Mouse (Mus musculus): ENCODE measurements around the gene Arhgef10l. TPM values are rescaled to one million over a fixed set of nuclear protein-coding genes. Genes with fewer than 3 reads are reported as not detected.
A peak's percentile ranks its signal among the peaks of the same experiment; 100 is the strongest.

The Arhgef10l gene
- polyA plus RNA-seq, 1 experiment from 2014 or later = 27.7 TPM

DNA sequence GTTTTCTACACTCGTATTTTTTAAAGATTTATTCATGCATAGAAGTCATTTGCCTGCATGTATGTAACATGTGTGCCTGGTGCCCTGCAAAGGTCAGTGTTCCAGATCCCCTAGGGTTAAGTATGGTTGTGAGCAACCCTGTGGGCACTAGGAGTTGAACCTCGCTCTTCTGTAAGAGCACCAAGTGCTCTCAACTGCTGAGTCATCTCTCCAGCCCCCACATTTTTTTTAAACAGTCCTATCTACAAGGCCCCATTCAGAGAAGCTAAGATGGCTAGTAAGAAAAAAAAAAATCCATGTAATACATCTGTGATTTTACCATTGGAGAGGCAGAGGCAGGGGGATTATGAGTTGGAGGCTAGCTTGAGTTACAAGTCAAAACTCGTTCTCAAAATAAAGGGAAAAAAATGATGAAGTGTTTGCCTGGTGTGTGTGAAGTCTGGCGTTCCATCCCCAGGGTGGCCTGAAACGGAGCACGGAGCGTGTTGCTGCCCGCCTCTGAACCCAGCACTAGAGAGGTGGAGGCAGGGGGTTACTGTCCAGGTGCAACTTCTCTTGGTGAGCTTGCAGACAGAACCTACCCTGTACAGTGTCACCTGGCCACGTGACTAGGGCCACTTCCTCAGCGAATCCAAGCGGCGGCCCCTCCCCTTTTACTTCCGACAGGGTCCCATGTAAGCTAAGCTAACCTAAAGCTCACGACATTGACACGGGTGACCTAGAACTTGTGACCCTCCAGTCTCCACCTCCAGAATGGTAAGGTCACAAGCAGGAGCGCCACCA lies 24.3 kb upstream of the Arhgef10l start:
- no peak for ATAC-seq
- Histone ChIP-seq H3K4me1 (replicated peaks) (no peaks in the 10 kb centered on the region), H3K36me3 (no peaks in the 10 kb centered on the region), H3K9me3 (no peaks in the 10 kb centered on the region), H3K4me2 (replicated peaks) (no peak overlapping the region), H3K27ac (no peak overlapping the region), H3K9ac (replicated peaks) (no peak overlapping the region), H3K27me3 (no peaks in the 10 kb centered on the region), H3K4me3 (replicated peaks) (no peak overlapping the region)
- 81% methylated on average over 16 of the region's 16 CpGs for WGBS

DNA sequence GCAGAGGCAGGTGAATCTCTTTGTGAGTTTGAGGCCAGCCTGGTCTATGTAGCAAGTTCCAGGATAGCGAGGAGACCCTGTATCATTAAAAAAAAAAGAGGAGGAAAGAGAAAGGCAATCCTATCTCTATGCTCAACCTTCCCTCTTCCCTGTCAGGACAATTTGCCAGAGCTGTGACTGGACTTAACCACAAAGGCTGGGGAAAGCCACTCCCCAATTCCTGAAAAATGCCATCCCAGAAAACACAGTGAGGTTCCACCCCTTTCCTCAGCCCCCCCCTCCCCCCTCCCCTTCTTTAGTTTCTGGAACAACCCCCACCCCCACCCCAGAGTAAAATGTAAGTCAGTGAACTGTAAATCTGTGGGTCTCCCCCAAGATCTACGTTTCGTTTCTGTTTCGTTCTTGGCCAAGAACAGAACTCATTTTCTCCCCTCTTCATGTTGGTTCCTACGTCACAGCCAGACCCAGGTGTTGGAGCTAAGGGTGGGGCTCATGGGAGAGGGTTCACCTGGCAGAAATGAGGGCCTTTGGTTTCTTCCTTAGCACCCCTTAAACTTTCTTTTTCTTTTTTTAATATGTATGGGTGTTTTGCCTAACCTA lies 23.1 kb upstream of the Arhgef10l start:
- no peak overlapping the region for H3K27ac ChIP-seq
- WGBS = 86% methylated on average over 5 of the region's 5 CpGs
- H3K4me1 ChIP-seq (replicated peaks) = peaks cover 10% of the 10 kb centered on the region
- ATAC-seq = no peak
- H3K27me3 ChIP-seq = no peaks in the 10 kb centered on the region
- no peak overlapping the region for H3K4me3 ChIP-seq (replicated peaks)
- no peaks in the 10 kb centered on the region for H3K9me3 ChIP-seq
- H3K36me3 ChIP-seq = no peaks in the 10 kb centered on the region
- H3K4me2 ChIP-seq (replicated peaks) = no peak overlapping the region
- no peak overlapping the region for H3K9ac ChIP-seq (replicated peaks)

DNA sequence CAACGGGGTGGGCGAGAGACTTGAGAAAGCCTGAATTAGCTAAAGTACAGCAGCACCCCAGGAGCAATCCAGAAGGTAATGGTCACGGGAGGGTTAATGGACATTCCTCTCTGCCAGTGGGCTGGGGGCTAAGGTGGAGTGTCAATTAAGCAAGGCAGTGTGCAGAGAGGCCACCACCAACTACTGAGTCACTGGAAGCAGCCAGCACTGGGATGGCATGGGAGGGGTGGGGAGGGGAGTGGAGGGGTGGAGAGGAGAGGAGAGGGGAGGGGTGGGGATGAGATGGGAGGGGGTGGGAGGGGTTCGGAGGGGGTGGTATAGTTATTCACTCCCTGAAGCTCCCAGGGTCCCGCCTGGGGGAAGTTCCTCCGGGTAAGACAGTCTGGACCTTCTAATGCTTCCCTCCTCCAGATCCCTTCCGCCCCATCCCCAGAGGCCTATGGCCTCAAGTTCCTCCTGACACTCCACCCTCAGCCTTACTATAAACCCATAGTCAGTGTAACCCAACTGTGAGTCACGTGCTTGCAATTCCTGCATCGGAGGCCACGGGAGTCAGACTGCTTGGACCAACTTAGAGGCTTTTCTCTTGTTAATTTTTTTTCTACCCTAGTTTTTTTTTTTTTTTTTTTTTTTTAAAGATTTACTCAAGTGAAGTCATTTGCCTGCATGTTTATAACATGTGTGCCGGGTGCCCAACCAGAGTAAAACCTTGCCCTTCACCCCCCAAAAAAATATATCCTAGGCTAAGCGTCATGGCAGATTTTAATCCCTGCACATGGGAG lies 22.4 kb upstream of the Arhgef10l start:
- Histone ChIP-seq H3K27ac (no peak overlapping the region), H3K4me2 (replicated peaks) (no peak overlapping the region), H3K4me1 (replicated peaks) (peaks cover 14% of the 10 kb centered on the region), H3K27me3 (no peaks in the 10 kb centered on the region), H3K36me3 (no peaks in the 10 kb centered on the region), H3K9me3 (no peaks in the 10 kb centered on the region), H3K9ac (replicated peaks) (no peak overlapping the region), H3K4me3 (replicated peaks) (no peak overlapping the region)
- 71% methylated on average over 12 of the region's 12 CpGs for WGBS
- ATAC-seq = no peak

DNA sequence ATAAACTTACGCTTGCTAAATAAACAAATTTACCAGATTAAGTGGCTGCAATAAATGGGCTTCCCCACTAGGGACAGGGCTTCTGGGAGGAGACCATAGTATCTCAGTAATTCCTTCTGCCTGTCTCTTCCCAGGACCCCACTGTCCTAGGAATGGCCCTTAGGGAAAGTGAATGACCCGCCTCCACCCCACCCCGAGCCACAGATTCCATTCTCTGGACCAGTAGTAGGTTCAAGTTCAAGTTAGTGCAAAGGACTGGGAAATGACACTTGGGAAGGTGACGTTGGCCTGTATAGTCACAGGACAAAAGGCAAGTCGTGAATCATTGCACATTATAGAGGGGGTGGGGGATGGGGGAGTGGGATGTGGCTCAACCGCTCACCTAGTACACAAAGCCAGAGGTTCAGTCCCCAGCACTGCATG lies 19.1 kb upstream of the Arhgef10l start:
- Histone ChIP-seq H3K27me3 (0 out of 2 replicates have a peak, but pooled peaks cover 3% of the 10 kb centered on the region), H3K9me3 (no peaks in the 10 kb centered on the region), H3K4me3 (replicated peaks) (no peak overlapping the region), H3K9ac (replicated peaks) (no peak overlapping the region), H3K27ac (no peak overlapping the region), H3K4me1 (replicated peaks) (peaks cover 14% of the 10 kb centered on the region), H3K4me2 (replicated peaks) (no peak overlapping the region), H3K36me3 (no peaks in the 10 kb centered on the region)
- WGBS = 54% methylated on average over 6 of the region's 6 CpGs
- ATAC-seq = no peak

DNA sequence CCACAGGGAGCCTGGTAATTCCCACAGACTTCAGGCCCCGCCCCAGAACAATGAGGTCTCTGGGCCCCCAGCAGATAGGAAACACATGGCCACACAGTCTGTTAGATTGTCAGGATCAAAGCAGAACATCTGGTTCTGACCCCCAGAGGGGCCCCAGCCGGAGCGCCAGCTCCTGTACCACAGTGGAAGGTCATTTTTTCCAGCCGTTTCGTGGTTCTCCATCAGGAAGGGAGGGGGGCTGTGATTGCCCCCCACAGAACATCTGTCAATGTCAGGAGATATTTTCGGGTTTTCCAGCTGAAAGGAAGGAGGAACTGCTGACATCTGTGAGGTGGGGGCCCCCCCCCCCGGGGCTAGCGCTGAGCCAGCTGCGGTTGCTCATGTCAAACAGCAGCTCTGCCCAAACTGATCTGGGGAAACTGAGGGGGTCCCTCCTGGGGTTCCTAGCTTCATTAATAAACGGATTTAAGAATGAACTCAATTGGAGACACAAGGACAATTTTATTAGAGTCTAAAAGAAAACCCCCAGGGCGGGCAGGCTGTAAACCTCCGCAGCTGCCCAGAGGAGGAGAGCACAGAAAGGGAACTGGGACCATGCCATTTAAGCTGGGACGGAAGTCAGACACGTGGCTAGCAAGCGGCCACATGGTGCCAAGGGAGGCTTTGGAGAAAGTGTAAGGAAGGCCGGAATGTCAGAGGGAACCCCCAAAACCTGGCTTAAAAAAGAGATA lies 18.5 kb upstream of the Arhgef10l start:
- ATAC-seq = 0 out of 2 replicates have a peak, but pooled peaks have one; percentile 32
- 15% methylated on average over 16 of the region's 16 CpGs for WGBS
- H3K27ac ChIP-seq = peak overlapping the region; percentile 30; the same call in 1 of the 2 replicates
- no peaks in the 10 kb centered on the region for H3K9me3 ChIP-seq
- peak overlapping the region; percentile 31 for H3K4me2 ChIP-seq (replicated peaks)
- H3K4me1 ChIP-seq (replicated peaks) = peaks cover 17% of the 10 kb centered on the region
- H3K36me3 ChIP-seq = no peaks in the 10 kb centered on the region
- H3K27me3 ChIP-seq = 0 out of 2 replicates have a peak, but pooled peaks cover 3% of the 10 kb centered on the region
- H3K9ac ChIP-seq (replicated peaks) = 0 out of 2 replicates have a peak overlapping the region, but pooled peaks have one; percentile 6
- H3K4me3 ChIP-seq (replicated peaks) = no peak overlapping the region

DNA sequence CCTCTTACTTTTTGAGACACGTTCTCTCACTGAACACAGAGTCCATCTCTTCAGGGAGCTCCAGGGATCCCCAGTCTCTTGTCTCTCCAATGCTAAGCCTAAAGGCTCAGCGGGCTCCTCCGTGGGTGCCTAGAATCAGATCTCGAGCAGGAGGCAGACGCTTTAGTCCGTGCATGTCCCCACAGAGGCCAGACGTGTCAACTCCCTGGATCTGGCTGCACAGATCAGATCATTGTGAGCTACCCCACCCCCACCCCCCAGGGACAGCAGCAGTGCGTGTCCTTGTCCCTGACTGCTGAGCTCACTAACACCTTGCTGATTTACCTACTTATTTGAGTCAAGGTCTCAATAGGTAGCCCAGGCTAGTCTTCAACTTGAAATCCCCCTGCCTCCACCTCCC lies 17.8 kb upstream of the Arhgef10l start:
- Histone ChIP-seq H3K4me2 (replicated peaks) (no peak overlapping the region), H3K27me3 (0 out of 2 replicates have a peak, but pooled peaks cover 3% of the 10 kb centered on the region)
- ATAC-seq = no peak

DNA sequence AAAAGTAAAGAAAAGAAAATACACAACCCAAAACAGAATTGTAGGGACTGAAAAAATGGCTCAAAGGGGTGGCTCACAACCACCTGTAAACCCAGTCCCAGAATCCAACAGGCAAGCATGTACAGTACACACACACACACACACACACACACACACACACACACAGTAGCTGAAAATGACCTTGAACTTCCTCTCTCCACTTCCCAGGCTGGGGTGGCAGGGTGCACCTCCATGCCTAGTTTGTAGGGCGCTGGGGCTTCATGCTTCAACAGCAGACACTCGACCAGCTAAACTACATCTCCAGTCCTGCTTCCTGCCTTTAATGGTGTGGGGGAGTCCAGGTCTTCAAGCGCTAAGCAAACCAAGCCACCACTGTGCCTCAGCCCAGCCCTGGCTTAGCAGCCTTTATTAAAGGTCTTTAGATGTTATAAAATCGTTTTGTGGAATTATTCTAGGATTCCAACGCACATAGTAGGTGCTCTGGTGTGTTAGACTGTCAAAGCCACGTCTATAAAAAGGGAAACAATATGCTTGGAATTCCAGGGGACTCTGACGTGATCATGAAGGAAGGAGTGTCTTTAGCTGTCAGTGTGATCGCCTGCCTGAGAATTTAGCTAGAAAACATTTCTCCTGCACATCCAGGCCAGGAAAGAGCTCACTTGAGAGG lies 15.1 kb upstream of the Arhgef10l start:
- Histone ChIP-seq H3K27me3 (0 out of 2 replicates have a peak, but pooled peaks cover 3% of the 10 kb centered on the region), H3K4me3 (replicated peaks) (no peak overlapping the region), H3K36me3 (no peaks in the 10 kb centered on the region), H3K9ac (replicated peaks) (no peak overlapping the region), H3K27ac (no peak overlapping the region), H3K9me3 (no peaks in the 10 kb centered on the region), H3K4me2 (replicated peaks) (no peak overlapping the region), H3K4me1 (replicated peaks) (peaks cover 17% of the 10 kb centered on the region)
- ATAC-seq = no peak
- 68% methylated on average over 8 of the region's 8 CpGs for WGBS

More for the DNA sequence above, 17.8 kb upstream of the Arhgef10l start:
- 38% methylated on average over 8 of the region's 8 CpGs for whole genome bisulfite sequencing
- no peaks in the 10 kb centered on the region for H3K36me3 ChIP-seq
- H3K9me3 ChIP-seq = no peaks in the 10 kb centered on the region
- H3K9ac ChIP-seq (replicated peaks) = no peak overlapping the region
- H3K4me1 ChIP-seq (replicated peaks) = peaks cover 17% of the 10 kb centered on the region
- H3K27ac ChIP-seq = no peak overlapping the region
- H3K4me3 ChIP-seq (replicated peaks) = no peak overlapping the region

DNA sequence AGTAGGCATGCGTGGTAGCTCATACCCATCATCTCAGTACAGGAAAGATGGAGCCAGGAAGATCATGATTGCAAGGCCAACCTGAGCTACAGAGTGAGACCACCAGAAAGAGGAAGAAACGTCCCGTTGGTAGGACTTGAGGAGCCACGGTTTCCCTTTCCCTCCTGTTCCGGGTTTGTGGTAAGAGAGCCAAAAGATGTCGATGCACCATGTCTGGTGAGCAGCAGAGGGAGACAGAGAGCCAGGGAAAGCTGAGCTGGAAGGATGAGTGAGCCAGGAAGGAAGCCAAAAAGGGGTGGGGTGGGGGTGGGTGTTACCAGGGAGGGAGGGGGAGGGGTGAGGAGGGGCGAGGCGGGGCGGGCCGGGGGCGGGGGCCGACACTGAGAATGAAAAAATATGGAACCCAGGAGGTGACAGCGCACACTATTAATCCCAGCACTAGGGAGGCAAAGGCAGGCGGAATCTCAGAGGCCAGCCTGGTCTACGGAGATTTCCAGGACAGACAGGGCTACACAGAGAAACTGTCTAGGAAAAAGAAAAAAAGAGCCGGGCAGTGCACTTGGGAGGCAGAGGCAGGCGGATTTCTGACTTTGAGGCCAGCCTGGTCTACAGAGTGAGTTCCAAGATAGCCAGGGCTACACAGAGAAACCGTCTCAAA lies 14.0 kb upstream of the Arhgef10l start:
- Histone ChIP-seq H3K27ac (no peak overlapping the region), H3K9ac (replicated peaks) (no peak overlapping the region), H3K9me3 (no peaks in the 10 kb centered on the region), H3K4me3 (replicated peaks) (no peak overlapping the region), H3K4me1 (replicated peaks) (peaks cover 16% of the 10 kb centered on the region), H3K4me2 (replicated peaks) (no peak overlapping the region), H3K36me3 (no peaks in the 10 kb centered on the region), H3K27me3 (0 out of 2 replicates have a peak, but pooled peaks cover 3% of the 10 kb centered on the region)
- no peak; the same call in 1 of the 2 replicates for ATAC-seq
- 30% methylated on average over 14 of the region's 18 CpGs for WGBS

DNA sequence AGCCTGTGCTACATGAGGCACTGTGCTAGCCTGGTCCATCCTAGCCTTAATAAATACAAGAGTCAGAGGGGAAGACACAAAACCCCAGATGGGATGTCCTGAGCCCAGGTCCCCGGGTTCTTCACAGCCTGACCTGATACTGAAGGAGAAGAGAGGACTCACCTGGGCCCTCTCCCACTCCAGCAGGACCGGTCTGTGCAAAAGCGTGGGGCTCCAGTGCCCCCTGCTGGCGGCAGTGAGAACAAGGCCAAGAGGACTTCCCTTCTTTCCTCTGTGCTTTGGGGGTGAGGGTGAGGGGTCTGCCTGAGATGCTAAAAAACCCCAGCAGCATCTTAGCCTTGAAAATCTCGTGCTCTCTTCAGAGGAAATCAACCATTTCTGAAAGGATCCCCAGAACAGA lies 13.2 kb upstream of the Arhgef10l start:
- Histone ChIP-seq H3K27ac (no peak overlapping the region), H3K27me3 (0 out of 2 replicates have a peak, but pooled peaks cover 3% of the 10 kb centered on the region), H3K36me3 (no peaks in the 10 kb centered on the region), H3K9me3 (no peaks in the 10 kb centered on the region), H3K9ac (replicated peaks) (no peak overlapping the region), H3K4me1 (replicated peaks) (peaks cover 8% of the 10 kb centered on the region), H3K4me3 (replicated peaks) (no peak overlapping the region), H3K4me2 (replicated peaks) (no peak overlapping the region)
- peak; percentile 53; the same call in 1 of the 2 replicates for ATAC-seq
- 12% methylated on average over 5 of the region's 5 CpGs for WGBS

DNA sequence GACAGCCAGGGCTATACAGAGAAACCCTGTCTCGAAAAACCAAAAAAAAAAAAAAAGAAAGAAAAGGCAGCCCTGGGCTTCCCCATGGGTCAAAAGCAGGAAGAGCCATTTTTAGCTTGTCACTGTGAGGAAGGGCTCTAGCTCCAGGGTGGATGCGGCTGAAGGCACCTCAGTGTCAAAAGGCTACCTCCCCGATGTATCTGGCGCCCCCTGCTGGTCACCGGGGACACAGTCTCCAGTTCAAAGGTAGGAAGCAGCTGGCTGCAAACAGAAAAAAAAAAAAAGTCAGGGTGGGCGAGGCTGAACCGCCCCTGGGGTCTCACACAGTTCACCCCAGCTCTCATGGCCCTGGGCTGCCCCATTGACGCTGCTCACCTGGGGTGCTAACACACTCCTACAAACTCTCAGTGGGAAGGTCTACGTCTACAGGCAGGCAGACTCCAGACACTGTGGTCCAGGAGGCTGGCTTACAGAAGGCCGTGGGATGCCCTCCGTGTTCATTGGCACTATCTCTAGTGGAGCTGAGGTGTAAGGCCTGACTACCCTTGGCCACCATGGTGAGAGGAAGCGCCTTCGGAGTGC lies 8.6 kb upstream of the Arhgef10l start:
- 35% methylated on average over 13 of the region's 13 CpGs for WGBS
- Histone ChIP-seq H3K4me1 (replicated peaks) (no peaks in the 10 kb centered on the region), H3K36me3 (no peaks in the 10 kb centered on the region), H3K4me3 (replicated peaks) (no peak overlapping the region), H3K4me2 (replicated peaks) (no peak overlapping the region), H3K9ac (replicated peaks) (no peak overlapping the region), H3K27ac (no peak overlapping the region), H3K9me3 (no peaks in the 10 kb centered on the region), H3K27me3 (no peaks in the 10 kb centered on the region)
- peak; percentile 62; the same call in 1 of the 2 replicates for ATAC-seq
